Mouse (Mus musculus) lung, postnatal 4 days (tissue): ENCODE results near the gene Smchd1.
"Not testable (repeated sequence)": the region's sequence is repeated elsewhere in the genome, so short reads cannot be mapped to it uniquely, and the experiment has no call there.

Experiments
- DNase-seq, 2 experiments: peaks; one replicate each; pipeline ENCODE4 v3.0.0; 2021

The Smchd1 gene

GRCm38 (mm10) chr17:71474762-71475704 lies at the start of gene Smchd1:
TSS of gene Smchd1 (minus strand) at chr17:71475343.
- peak; percentile 96 to 98 for DNase-seq

- no peak for DNase-seq
Observed at GRCm38 (mm10) chr17:71510297-71510696, 35.2 kb upstream of the Smchd1 start.

GRCm38 (mm10) chr17:71506832-71507231 lies 31.7 kb upstream of the Smchd1 start:
- DNase-seq = no peak

GRCm38 (mm10) chr17:71495784-71496183 lies 20.6 kb upstream of the Smchd1 start:
- DNase-seq = no peak

GRCm38 (mm10) chr17:71491332-71491686 lies 16.2 kb upstream of the Smchd1 start:
- DNase-seq = no peak

- no peak for DNase-seq
Observed at GRCm38 (mm10) chr17:71490666-71491331, 15.7 kb upstream of the Smchd1 start.

- peak in 1 of 2 experiments; percentile 18 for DNase-seq
Observed at GRCm38 (mm10) chr17:71489703-71490461, 14.7 kb upstream of the Smchd1 start.

GRCm38 (mm10) chr17:71486231-71486851 lies 11.2 kb upstream of the Smchd1 start:
- peak in 1 of 2 experiments; percentile 39 for DNase-seq

GRCm38 (mm10) chr17:71485791-71486230 lies 10.7 kb upstream of the Smchd1 start:
- peak in 1 of 2 experiments; percentile 51 for DNase-seq

- no peak for DNase-seq
Observed at GRCm38 (mm10) chr17:71484711-71485110, 9.6 kb upstream of the Smchd1 start.

- DNase-seq = no peak
Observed at GRCm38 (mm10) chr17:71483418-71484060, 8.4 kb upstream of the Smchd1 start.

- DNase-seq = no peak
Observed at GRCm38 (mm10) chr17:71479381-71479901, 4.3 kb upstream of the Smchd1 start.

- DNase-seq = no peak
Observed at GRCm38 (mm10) chr17:71477481-71477880, 2.3 kb upstream of the Smchd1 start.

GRCm38 (mm10) chr17:71476346-71477020 lies 1.3 kb upstream of the Smchd1 start:
- no peak for DNase-seq

GRCm38 (mm10) chr17:71475705-71476089 lies 554 bp upstream of the Smchd1 start:
- peak; percentile 75 to 80 for DNase-seq

GRCm38 (mm10) chr17:71474128-71474527 lies 1.0 kb downstream of the Smchd1 start:
- no peak for DNase-seq

GRCm38 (mm10) chr17:71471261-71471660 lies 3.9 kb downstream of the Smchd1 start:
- DNase-seq = no peak

- DNase-seq = no peak
Observed at GRCm38 (mm10) chr17:71460312-71460711, 14.8 kb downstream of the Smchd1 start.

- DNase-seq = no peak
Observed at GRCm38 (mm10) chr17:71459818-71460217, 15.3 kb downstream of the Smchd1 start, which contains the start of gene Gm4707. TSS of gene Gm4707 (minus strand) at chr17:71459918.

- DNase-seq = not testable (repeated sequence)
Observed at GRCm38 (mm10) chr17:71457361-71457760, 17.8 kb downstream of the Smchd1 start.

- no peak for DNase-seq
Observed at GRCm38 (mm10) chr17:71445191-71445590, 30.0 kb downstream of the Smchd1 start.
